Mouse (Mus musculus) ES-E14 (cell line): ENCODE results near the gene Hsf2bp. TPM values are rescaled to one million over a fixed set of nuclear protein-coding genes. Genes with fewer than 3 reads are reported as not detected.

Experiments used
- DNase-seq: peaks from one replicate; pipeline ENCODE4 v3.0.0-alpha.2; 2013; ENCODE audit warnings: low read depth, low spot score
- H3K27ac ChIP-seq: 2 replicates; pipeline ENCODE4 v1.5.1; 2012; ENCODE audit warnings: low read depth, mild to moderate bottlenecking, low read length, moderate library complexity, mixed read lengths; ENCODE audit not compliant: poor library complexity, insufficient read depth, severe bottlenecking
- H3K36me3 ChIP-seq: 2 replicates; pipeline ENCODE4 v1.6.1; 2012; ENCODE audit warnings: mild to moderate bottlenecking, low read length, moderate library complexity, mixed read lengths; ENCODE audit not compliant: control insufficient read depth, poor library complexity, insufficient read depth, severe bottlenecking
- H3K4me1 ChIP-seq, 2 experiments: fragments of 150-350 bp in 1 of 2; sonication (generic) in 1 of 2; 2 replicates each; pipeline ENCODE4 v1.6.1; 2012; ENCODE audit warnings: low read length in 2 of 2, mild to moderate bottlenecking in 1 of 2, mixed read lengths in 1 of 2; ENCODE audit not compliant: control insufficient read depth in 2 of 2, insufficient read depth in 2 of 2, poor library complexity in 1 of 2
- H3K4me3 ChIP-seq, 2 experiments: fragments of 150-350 bp in 1 of 2; sonication (generic) in 1 of 2; 2 replicates each; pipeline ENCODE4 v1.5.1; 2012; ENCODE audit warnings: low read length in 2 of 2, low read depth in 1 of 2, mild to moderate bottlenecking in 1 of 2, mixed read lengths in 1 of 2; ENCODE audit not compliant: insufficient read depth in 1 of 2, poor library complexity in 1 of 2, severe bottlenecking in 1 of 2
- H3K9ac ChIP-seq: 2 replicates; pipeline ENCODE4 v1.6.1; 2012; ENCODE audit warnings: low read depth, mild to moderate bottlenecking, low read length, mixed read lengths; ENCODE audit not compliant: poor library complexity, insufficient read depth, severe bottlenecking
- H3K9me3 ChIP-seq: fragments of 150-350 bp; sonication (generic); 2 replicates; pipeline ENCODE4 v1.6.1; 2012; ENCODE audit warnings: low read depth, mild to moderate bottlenecking, low read length; ENCODE audit not compliant: control insufficient read depth, insufficient read depth
- CHD2 ChIP-seq: IDR thresholded peaks from 2 replicates; pipeline ENCODE4 v1.6.1; 2014; ENCODE audit warnings: mild to moderate bottlenecking, low read depth, low read length, inconsistent platforms
- HCFC1 ChIP-seq: IDR thresholded peaks from 2 replicates; pipeline ENCODE4 v1.6.1; 2012; ENCODE audit warnings: low read length, inconsistent platforms, borderline replicate concordance; ENCODE audit not compliant: insufficient read depth
- MAFK ChIP-seq: IDR thresholded peaks from 2 replicates; pipeline ENCODE4 v1.6.1; 2014; ENCODE audit warnings: mild to moderate bottlenecking, low read depth, low read length, inconsistent platforms; ENCODE audit not compliant: insufficient read depth
- ZC3H11A ChIP-seq: IDR thresholded peaks from 2 replicates; pipeline ENCODE4 v1.6.1; 2012; ENCODE audit warnings: low read depth, mild to moderate bottlenecking, inconsistent platforms, low read length, borderline replicate concordance
- ZNF384 ChIP-seq: IDR thresholded peaks from 2 replicates; pipeline ENCODE4 v1.6.1; 2012; ENCODE audit warnings: low read depth, low read length, inconsistent platforms
- in situ Hi-C, 2 experiments: fragments of 600-800 bp; cut with MboI; formaldehyde crosslinking; loops; one replicate each; pipeline ENCODE4 v1.15.1; 2025; ENCODE audit warnings: low sequenced_read_pairs in 2 of 2, inconsistent platforms in 1 of 2; ENCODE audit not compliant: unreplicated experiment in 2 of 2
- total RNA-seq: library from RNA; depleted of rRNA; stranded (reverse); fragments of 300-350 nt; gene quantifications from 2 replicates; pipeline ENCODE4 v1.2.3, GENCODE M21; 2012

Gene Hsf2bp
- total RNA-seq, 1 experiment: 44.7 TPM

GRCm38 (mm10) chr17:32012254-32012653 is 23.9 kb downstream of the Hsf2bp start:
- TF ChIP-seq ZNF384 (no peak), MAFK (no peak), CHD2 (no peak), HCFC1 (no peak), ZC3H11A (no peak)
- in situ Hi-C loops: no loop called here
- no peak overlapping the region for H3K27ac ChIP-seq

GRCm38 (mm10) chr17:32011694-32012093 is 24.5 kb downstream of the Hsf2bp start:
- H3K36me3 ChIP-seq: peaks cover 24% of the 10 kb centered on the region
- in situ Hi-C loops: no loop called here
- H3K27ac ChIP-seq: no peak overlapping the region
- H3K4me1 ChIP-seq: no peaks in the 10 kb centered on the region
- no peaks in the 10 kb centered on the region for H3K9me3 ChIP-seq
- no peak overlapping the region for H3K9ac ChIP-seq
- no peak for TF ChIP-seq MAFK
- TF ChIP-seq ZC3H11A: no peak
- TF ChIP-seq CHD2: no peak
- TF ChIP-seq ZNF384: no peak
- no peak for TF ChIP-seq HCFC1
- no peak overlapping the region for H3K4me3 ChIP-seq
- DNase-seq: no peak

More at GRCm38 (mm10) chr17:32012254-32012653, 23.9 kb downstream of the Hsf2bp start:
- Histone ChIP-seq H3K9ac (no peak overlapping the region), H3K4me3 (no peak overlapping the region), H3K36me3 (peaks cover 24% of the 10 kb centered on the region), H3K9me3 (no peaks in the 10 kb centered on the region), H3K4me1 (no peaks in the 10 kb centered on the region)
- DNase-seq: no peak

- Histone ChIP-seq H3K4me1 (no peaks in the 10 kb centered on the region), H3K27ac (no peak overlapping the region), H3K4me3 (no peak overlapping the region), H3K9me3 (no peaks in the 10 kb centered on the region), H3K36me3 (peaks cover 33% of the 10 kb centered on the region), H3K9ac (no peak overlapping the region)
- TF ChIP-seq HCFC1 (no peak), ZC3H11A (no peak), CHD2 (no peak), ZNF384 (no peak), MAFK (no peak)
- no peak for DNase-seq
- in situ Hi-C loops: no loop called here
Measured at GRCm38 (mm10) chr17:32006800-32007199, 29.3 kb downstream of the Hsf2bp start.

GRCm38 (mm10) chr17:32003251-32003650 is 32.9 kb downstream of the Hsf2bp start:
- no peaks in the 10 kb centered on the region for H3K9me3 ChIP-seq
- H3K36me3 ChIP-seq: peaks cover 26% of the 10 kb centered on the region
- H3K4me1 ChIP-seq: peaks cover 0 to 1% of the 10 kb centered on the region in 2 experiments; a peak in 1 of 4 replicates
- no peak overlapping the region for H3K4me3 ChIP-seq
- no peak overlapping the region for H3K27ac ChIP-seq
- H3K9ac ChIP-seq: no peak overlapping the region
- no peak for DNase-seq
- TF ChIP-seq MAFK (no peak), ZC3H11A (no peak), HCFC1 (no peak), CHD2 (no peak), ZNF384 (no peak)
- in situ Hi-C loops: no loop called here

GRCm38 (mm10) chr17:31998351-31998750 is 37.8 kb downstream of the Hsf2bp start:
- in situ Hi-C loops: no loop called here
- Histone ChIP-seq H3K9ac (no peak overlapping the region), H3K27ac (no peak overlapping the region), H3K36me3 (peaks cover 13% of the 10 kb centered on the region; the same call in 1 of the 2 replicates), H3K9me3 (no peaks in the 10 kb centered on the region), H3K4me3 (no peak overlapping the region), H3K4me1 (peaks cover 0 to 1% of the 10 kb centered on the region in 2 experiments; a peak in 1 of 4 replicates)
- TF ChIP-seq MAFK (no peak), HCFC1 (no peak), ZNF384 (no peak), CHD2 (no peak), ZC3H11A (no peak)
- no peak for DNase-seq
